Mouse (Mus musculus) ovary, postnatal 36 days (tissue): ENCODE measurements around the gene Cavin2.

ENCODE experiments used
- DNase-seq: peaks from one replicate; pipeline ENCODE4 v3.0.0; 2022; ENCODE audit warnings: low spot score, mixed read lengths

Cavin2 gene

GRCm38 (mm10) chr1:51288755-51289619 is at the start of gene Cavin2:
Gene Cavin2, plus strand, starts transcription at chr1:51289126.
- DNase-seq: peak; percentile 42

DNA sequence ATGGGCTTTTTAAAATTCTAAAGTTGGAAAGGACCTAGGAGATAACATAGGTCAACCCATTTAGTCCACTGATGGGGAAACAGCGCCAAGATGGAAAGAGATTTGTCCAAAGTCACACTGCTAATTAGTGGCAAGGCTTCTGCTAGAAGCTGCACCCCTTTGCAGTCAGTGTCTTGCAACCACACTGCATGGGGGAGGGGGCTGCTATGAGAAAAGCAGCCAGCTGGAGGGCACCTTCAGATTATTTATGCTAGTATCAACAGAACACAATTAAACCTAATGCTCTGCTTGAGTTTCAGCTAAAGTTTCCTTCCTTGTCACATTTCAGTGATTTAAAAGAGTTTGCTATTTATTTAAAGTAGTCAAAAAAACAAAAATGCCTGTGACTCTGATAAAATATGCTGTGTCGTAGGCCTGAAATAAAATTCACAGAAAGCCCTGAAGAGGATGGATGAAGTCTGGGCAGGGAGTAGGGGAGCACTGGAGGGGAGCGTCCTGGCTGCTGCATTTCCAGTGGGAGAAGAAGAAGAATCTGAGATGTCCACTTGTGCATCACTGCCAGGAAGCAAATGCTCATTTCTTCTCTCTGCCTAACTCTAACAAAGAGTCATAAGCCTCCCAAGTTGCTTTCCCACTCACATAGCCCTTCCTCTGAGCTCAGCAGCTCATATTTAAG is 47.5 kb upstream of the Cavin2 start:
- DNase-seq: no peak

- no peak for DNase-seq
Measured at GRCm38 (mm10) chr1:51243294-51243693, 45.6 kb upstream of the Cavin2 start.

GRCm38 (mm10) chr1:51243869-51244268 is 45.1 kb upstream of the Cavin2 start:
- DNase-seq: no peak

- no peak for DNase-seq
Measured at GRCm38 (mm10) chr1:51245381-51245780, 43.5 kb upstream of the Cavin2 start.

DNA sequence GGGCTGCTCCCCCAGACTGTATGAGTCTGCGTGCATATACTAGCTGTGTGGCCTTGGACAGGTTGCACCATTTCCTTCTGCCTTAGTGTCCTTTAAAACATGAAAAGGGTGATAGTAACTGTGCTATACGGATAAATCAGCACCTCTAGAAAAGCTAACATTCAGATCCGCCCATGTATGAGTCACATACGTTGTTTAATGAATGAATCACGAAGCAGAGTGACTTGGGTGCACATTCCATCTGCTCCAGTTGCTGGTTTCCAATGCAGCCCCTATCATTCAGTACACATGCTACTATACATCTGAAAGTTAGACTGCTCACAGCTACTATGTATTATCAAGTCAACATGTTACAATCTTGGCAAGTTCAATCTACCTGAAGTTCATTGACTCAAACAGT is 38.6 kb upstream of the Cavin2 start:
- no peak for DNase-seq

GRCm38 (mm10) chr1:51265118-51265800 is 23.7 kb upstream of the Cavin2 start:
- DNase-seq: no peak

DNA sequence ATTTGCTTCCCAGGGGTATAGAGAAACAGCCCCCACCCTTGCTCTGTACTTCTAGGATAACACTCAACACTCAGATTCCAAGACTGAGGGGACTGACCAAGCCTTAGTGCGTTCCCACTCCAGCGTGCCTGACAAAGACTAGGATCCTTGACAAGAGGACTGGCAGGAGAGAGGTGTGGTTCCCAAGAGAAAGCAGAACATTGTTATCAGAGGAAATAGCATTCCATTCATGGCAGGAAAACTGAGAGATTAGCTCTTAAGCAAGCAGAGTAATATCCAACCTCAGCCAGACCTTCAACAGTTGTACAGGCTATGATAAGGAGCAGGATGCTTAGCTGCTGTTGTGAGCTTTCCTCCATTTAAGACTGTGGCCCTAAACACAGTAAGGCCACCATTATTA is 23.0 kb upstream of the Cavin2 start:
- DNase-seq: no peak

- DNase-seq: no peak
Measured at GRCm38 (mm10) chr1:51267125-51267524, 21.8 kb upstream of the Cavin2 start.

- DNase-seq: no peak
Measured at GRCm38 (mm10) chr1:51268225-51268624, 20.7 kb upstream of the Cavin2 start.

GRCm38 (mm10) chr1:51270196-51270935 is 18.6 kb upstream of the Cavin2 start:
- no peak for DNase-seq

DNA sequence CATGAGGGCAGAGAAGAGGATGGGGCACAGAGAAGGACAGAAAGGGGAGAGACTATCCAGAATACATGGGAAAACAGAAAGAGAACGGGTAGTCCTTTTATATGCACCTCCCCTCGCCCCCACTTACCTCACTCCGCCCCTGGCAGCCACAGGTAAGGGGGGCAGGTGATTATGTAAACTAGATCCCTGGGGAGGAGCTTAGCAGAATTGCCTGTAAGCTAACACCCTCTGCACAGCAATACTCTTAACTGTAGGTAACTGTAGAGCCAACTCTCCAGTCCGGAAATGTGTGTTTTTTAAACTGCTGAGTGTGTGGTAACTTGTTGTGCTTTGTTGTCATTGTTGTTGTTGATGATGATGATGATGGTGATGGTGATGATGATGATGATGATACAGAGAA is 17.1 kb upstream of the Cavin2 start:
- no peak for DNase-seq

- DNase-seq: no peak
Measured at GRCm38 (mm10) chr1:51272583-51273201, 16.2 kb upstream of the Cavin2 start.

DNA sequence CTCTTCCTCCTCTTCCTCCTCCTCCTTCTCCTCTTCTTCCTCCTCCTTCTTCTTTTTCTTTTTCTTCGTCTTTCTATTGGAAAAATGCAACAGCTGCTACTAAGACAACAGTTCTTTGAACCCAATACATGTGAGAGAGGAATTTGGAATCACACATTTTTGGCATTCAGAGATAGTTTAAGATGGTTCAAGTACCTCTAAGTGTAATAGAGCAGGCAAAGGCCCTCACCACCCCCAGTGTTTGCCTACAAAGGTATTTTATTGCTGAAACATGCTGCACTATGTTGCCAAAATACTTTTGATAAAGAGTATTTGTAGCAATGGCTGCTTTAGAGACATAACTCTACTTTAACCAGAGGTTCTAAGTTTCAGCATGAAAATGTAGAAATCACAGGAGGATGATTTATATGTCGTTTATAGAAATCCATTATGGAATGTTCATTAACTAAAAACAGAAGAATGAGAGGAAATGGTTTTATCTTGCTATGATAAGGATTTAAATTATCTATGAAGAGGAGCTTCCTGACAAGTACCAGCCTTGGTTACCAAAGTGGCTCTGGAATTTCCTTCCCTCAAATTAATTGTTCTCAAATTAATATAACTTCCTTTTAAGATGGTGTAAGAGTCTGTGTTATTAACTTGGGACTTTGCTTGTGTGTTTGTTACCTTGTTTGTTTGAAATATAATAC is 10.9 kb upstream of the Cavin2 start:
- DNase-seq: no peak

DNA sequence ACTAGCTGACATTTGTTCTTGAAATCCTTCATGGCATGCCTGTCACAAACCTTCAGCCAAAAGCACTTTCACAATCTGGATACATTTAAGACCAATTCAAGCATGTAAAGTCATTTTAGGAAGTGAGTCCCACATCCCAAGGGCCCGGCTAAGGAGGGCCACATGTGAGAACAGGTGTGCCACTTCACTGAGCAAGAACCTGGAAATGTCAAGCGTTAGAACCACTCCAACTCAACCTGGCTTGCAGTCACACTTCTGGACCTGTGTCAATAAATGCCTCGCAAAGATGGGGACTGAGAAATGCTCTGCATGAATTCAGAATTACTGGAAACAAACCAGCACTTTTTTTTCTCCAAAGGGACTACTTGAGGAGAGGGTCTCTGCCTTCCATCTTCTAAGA is 725 bp upstream of the Cavin2 start:
- no peak for DNase-seq

- peak; percentile 31 for DNase-seq
Measured at GRCm38 (mm10) chr1:51289620-51290445, 907 bp downstream of the Cavin2 start.

- DNase-seq: peak; percentile 18
Measured at GRCm38 (mm10) chr1:51290634-51291033, 1.7 kb downstream of the Cavin2 start.

DNA sequence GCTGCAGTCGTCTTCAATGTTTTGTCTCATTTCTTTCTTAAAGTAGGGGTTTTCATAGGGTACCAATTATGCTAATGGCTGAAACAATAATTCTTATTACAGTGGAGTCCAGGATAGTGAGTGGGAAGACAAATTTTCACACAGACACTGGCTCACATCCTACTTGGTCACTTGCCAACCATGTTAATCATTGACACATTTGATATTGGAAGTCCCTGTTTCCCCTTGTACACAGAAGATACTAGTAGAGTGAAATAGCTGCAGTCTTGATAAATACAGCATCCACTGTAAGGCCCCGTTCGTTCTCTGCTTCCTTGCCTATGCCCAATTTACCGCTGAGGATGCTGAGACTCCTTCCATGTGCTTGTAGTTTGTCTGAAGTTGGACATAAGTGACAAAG is 3.4 kb downstream of the Cavin2 start:
- DNase-seq: no peak

DNA sequence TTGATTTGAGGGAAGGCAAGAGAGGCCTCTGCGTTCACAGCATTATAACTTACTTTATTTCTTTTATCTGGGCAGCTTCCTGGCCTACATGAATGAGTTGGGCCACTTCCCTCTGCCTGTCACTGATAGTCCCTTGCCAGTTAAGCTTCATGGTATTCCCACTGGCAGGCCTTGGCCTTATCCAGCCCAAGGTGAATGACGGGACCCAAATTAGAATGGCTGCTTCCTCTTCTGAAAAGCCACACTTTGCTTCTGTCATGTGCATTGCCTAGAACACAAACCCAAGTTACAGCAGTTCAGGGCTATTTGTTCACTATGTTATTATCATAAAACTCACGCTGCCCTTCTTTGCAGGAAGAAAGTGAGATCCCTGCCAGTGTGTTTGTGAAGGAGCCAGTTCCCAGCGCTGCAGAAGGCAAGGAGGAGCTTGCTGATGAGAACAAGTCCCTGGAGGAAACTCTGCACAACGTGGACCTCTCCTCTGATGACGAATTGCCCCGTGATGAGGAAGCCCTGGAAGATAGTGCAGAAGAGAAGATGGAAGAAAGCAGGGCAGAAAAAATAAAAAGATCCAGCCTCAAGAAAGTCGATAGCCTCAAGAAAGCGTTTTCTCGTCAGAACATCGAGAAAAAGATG is 11.5 kb downstream of the Cavin2 start:
- DNase-seq: no peak

DNA sequence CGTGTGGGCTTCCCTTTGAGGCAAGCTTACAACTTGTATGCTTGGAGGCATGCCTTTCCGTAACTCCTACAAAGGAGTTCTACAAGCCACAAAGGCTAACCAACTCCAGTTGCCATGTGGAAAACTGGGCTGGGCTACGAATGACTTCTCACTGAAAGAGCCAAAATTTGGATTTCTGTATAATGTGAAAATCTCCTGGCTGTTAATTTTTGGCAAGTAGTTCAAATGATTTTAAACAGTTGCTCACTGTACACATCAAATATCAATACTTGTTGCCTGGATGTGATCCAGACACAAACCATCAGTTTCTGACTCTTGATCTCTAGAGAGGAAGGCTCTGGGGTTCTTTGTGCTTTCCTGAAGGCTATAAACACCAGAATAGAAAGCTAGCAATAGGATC is 18.1 kb downstream of the Cavin2 start:
- DNase-seq: no peak
